Mouse (Mus musculus): ENCODE measurements around the gene Prrxl1. TPM values are rescaled to one million over a fixed set of nuclear protein-coding genes. Genes with fewer than 3 reads are reported as not detected.

The Prrxl1 gene
- polyA plus RNA-seq, 1 experiment from 2014 or later, result 0.05 TPM

DNA sequence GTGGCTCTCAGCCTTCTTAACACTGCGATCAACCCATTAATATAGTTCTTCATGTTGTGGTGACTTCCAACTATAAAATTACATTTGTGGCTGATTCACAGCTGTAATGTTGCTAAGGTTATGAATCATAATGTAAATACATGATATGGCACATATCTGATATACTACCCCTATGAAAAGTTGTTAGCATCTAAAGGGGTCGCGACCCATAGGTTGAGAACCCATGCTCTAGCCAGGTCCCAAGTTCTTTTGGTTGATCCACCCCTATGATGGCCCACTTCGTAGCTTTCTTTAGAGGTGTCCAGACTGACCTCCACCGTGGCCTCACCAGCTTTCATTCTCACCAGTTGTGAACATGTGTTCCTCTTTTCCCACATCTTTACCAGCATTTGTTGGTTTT is 18.0 kb downstream of the Prrxl1 start:
- no peak overlapping the region for H3K4me3 ChIP-seq (ENCODE audit: low read length)
- H3K9me3 ChIP-seq (replicated peaks; ENCODE audit: control insufficient read depth, low read length), result no peaks in the 10 kb centered on the region
- H3K4me1 ChIP-seq (ENCODE audit: control insufficient read depth, insufficient read depth, low read length), result no peaks in the 10 kb centered on the region
- no peak overlapping the region for H3K27ac ChIP-seq (ENCODE audit: low read length)
- ATAC-seq (replicated peaks; ENCODE audit: extremely low read depth, insufficient read depth, low FRiP score), result no peak
- no peak overlapping the region for H3K4me2 ChIP-seq (ENCODE audit: low read depth, low read length)
- H3K9ac ChIP-seq (ENCODE audit: low read length), result no peak overlapping the region
- no peaks in the 10 kb centered on the region for H3K27me3 ChIP-seq (ENCODE audit: control insufficient read depth, insufficient read depth, low read length)
- WGBS, result 82% methylated on average over 5 of the region's 5 CpGs
- no peaks in the 10 kb centered on the region for H3K36me3 ChIP-seq (ENCODE audit: control insufficient read depth, insufficient read depth)

- WGBS, result 70% methylated on average over 3 of the region's 3 CpGs
Measured at GRCm38 (mm10) chr14:32624245-32624644, 25.0 kb downstream of the Prrxl1 start.

DNA sequence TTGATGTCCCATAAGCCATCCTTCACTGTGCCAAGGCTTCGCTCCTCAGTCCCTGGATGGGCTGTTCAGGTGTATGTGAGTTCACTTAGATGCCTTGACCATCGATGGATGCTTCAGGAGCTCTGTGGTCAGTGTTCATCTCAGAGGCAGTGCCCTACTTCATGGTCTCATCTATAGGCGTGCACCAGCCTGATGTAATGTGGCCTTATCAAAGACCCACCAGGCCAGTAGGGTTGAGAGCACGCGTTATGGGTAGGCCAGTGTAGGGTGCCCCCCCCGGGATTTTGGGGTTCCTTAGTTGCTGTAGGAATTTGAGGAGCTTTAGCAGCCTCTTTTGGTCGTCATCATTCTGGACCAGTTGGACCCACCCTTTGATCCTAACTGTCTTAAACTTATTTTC is 25.6 kb downstream of the Prrxl1 start:
- no peaks in the 10 kb centered on the region for H3K36me3 ChIP-seq (ENCODE audit: control insufficient read depth, insufficient read depth)
- H3K27me3 ChIP-seq (ENCODE audit: control insufficient read depth, insufficient read depth, low read length), result no peaks in the 10 kb centered on the region
- no peak overlapping the region for H3K4me2 ChIP-seq (ENCODE audit: low read depth, low read length)
- no peaks in the 10 kb centered on the region for H3K4me1 ChIP-seq (ENCODE audit: control insufficient read depth, insufficient read depth, low read length)
- no peak for ATAC-seq (replicated peaks; ENCODE audit: extremely low read depth, insufficient read depth, low FRiP score)
- no peaks in the 10 kb centered on the region for H3K9me3 ChIP-seq (replicated peaks; ENCODE audit: control insufficient read depth, low read length)
- H3K9ac ChIP-seq (ENCODE audit: low read length), result no peak overlapping the region
- 81% methylated on average over 7 of the region's 7 CpGs for WGBS
- H3K4me3 ChIP-seq (ENCODE audit: low read length), result no peak overlapping the region
- no peak overlapping the region for H3K27ac ChIP-seq (ENCODE audit: low read length)

More at GRCm38 (mm10) chr14:32624245-32624644, 25.0 kb downstream of the Prrxl1 start:
- Histone ChIP-seq H3K27me3 (ENCODE audit: control insufficient read depth, insufficient read depth, low read length) (no peaks in the 10 kb centered on the region), H3K27ac (ENCODE audit: low read length) (no peak overlapping the region), H3K4me1 (ENCODE audit: control insufficient read depth, insufficient read depth, low read length) (no peaks in the 10 kb centered on the region), H3K4me3 (ENCODE audit: low read length) (no peak overlapping the region), H3K4me2 (ENCODE audit: low read depth, low read length) (no peak overlapping the region), H3K9me3 (replicated peaks; ENCODE audit: control insufficient read depth, low read length) (no peaks in the 10 kb centered on the region), H3K36me3 (ENCODE audit: control insufficient read depth, insufficient read depth) (no peaks in the 10 kb centered on the region), H3K9ac (ENCODE audit: low read length) (no peak overlapping the region)
- no peak for ATAC-seq (replicated peaks; ENCODE audit: extremely low read depth, insufficient read depth, low FRiP score)

GRCm38 (mm10) chr14:32627271-32627670 is 28.1 kb downstream of the Prrxl1 start:
- no peaks in the 10 kb centered on the region for H3K4me1 ChIP-seq (ENCODE audit: control insufficient read depth, insufficient read depth, low read length)
- no peak overlapping the region for H3K4me3 ChIP-seq (ENCODE audit: low read length)
- H3K9ac ChIP-seq (ENCODE audit: low read length), result no peak overlapping the region
- no peak overlapping the region for H3K4me2 ChIP-seq (ENCODE audit: low read depth, low read length)
- 37% methylated on average over 2 of the region's 2 CpGs for WGBS
- no peak overlapping the region for H3K27ac ChIP-seq (ENCODE audit: low read length)
- H3K9me3 ChIP-seq (replicated peaks; ENCODE audit: control insufficient read depth, low read length), result no peaks in the 10 kb centered on the region
- no peaks in the 10 kb centered on the region for H3K27me3 ChIP-seq (ENCODE audit: control insufficient read depth, insufficient read depth, low read length)
- no peak for ATAC-seq (replicated peaks; ENCODE audit: extremely low read depth, insufficient read depth, low FRiP score)
- no peaks in the 10 kb centered on the region for H3K36me3 ChIP-seq (ENCODE audit: control insufficient read depth, insufficient read depth)

GRCm38 (mm10) chr14:32628584-32628983 is 29.4 kb downstream of the Prrxl1 start:
- ATAC-seq (replicated peaks; ENCODE audit: extremely low read depth, insufficient read depth, low FRiP score), result no peak
- H3K4me3 ChIP-seq (ENCODE audit: low read length), result no peak overlapping the region
- H3K9me3 ChIP-seq (replicated peaks; ENCODE audit: control insufficient read depth, low read length), result no peaks in the 10 kb centered on the region
- 32% methylated on average over 10 of the region's 10 CpGs for WGBS
- no peaks in the 10 kb centered on the region for H3K27me3 ChIP-seq (ENCODE audit: control insufficient read depth, insufficient read depth, low read length)
- no peaks in the 10 kb centered on the region for H3K36me3 ChIP-seq (ENCODE audit: control insufficient read depth, insufficient read depth)
- H3K9ac ChIP-seq (ENCODE audit: low read length), result no peak overlapping the region
- peak overlapping the region; percentile 31; the same call in 1 of the 2 replicates for H3K4me2 ChIP-seq (ENCODE audit: low read depth, low read length)
- no peaks in the 10 kb centered on the region for H3K4me1 ChIP-seq (ENCODE audit: control insufficient read depth, insufficient read depth, low read length)
- no peak overlapping the region for H3K27ac ChIP-seq (ENCODE audit: low read length)

DNA sequence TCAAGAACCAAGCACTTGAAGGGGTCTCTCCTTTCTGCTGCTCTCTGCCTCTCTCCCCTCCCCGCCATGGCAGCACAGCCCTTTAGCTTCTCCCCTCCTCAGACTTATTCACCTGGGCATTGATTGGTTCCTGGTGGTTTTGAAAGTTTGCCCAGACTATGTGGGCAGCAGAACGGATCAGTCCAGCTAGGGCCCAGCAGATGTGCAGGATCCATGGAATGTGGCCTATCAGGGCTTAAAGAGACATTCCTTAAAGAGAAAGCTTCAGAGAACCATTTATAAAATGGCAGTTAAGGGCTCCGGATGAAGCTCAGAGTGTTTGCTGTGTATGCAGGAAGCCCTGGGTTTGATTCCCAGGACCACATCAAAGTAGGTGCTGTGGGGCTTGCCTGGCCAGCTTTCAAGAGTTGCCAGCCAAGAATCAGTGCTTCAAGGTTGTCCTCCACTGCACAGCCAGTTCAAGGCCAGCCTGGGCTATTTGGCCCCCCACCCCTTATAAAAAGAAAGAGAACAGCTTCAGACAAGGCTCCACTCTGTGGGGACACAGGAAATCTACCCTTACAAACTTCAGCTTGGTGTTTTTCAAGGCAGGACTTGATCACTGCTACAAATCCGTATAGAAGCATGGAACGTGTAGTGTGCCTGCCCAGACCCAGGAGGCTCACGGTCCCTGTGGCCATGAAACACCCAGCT is 33.8 kb downstream of the Prrxl1 start:
- Histone ChIP-seq H3K27ac (ENCODE audit: low read length) (no peak overlapping the region), H3K36me3 (ENCODE audit: control insufficient read depth, insufficient read depth) (no peaks in the 10 kb centered on the region), H3K4me1 (ENCODE audit: control insufficient read depth, insufficient read depth, low read length) (no peaks in the 10 kb centered on the region), H3K9me3 (replicated peaks; ENCODE audit: control insufficient read depth, low read length) (no peaks in the 10 kb centered on the region), H3K27me3 (ENCODE audit: control insufficient read depth, insufficient read depth, low read length) (no peaks in the 10 kb centered on the region), H3K4me2 (ENCODE audit: low read depth, low read length) (no peak overlapping the region), H3K9ac (ENCODE audit: low read length) (no peak overlapping the region), H3K4me3 (ENCODE audit: low read length) (no peak overlapping the region)
- ATAC-seq (replicated peaks; ENCODE audit: extremely low read depth, insufficient read depth, low FRiP score), result no peak
- 66% methylated on average over 6 of the region's 6 CpGs for WGBS

GRCm38 (mm10) chr14:32634015-32634682 is 34.9 kb downstream of the Prrxl1 start:
- no peak overlapping the region for H3K4me2 ChIP-seq (ENCODE audit: low read depth, low read length)
- no peak overlapping the region for H3K27ac ChIP-seq (ENCODE audit: low read length)
- ATAC-seq (replicated peaks; ENCODE audit: extremely low read depth, insufficient read depth, low FRiP score), result no peak
- WGBS, result 7% methylated on average over 11 of the region's 11 CpGs
- no peaks in the 10 kb centered on the region for H3K4me1 ChIP-seq (ENCODE audit: control insufficient read depth, insufficient read depth, low read length)
- no peak overlapping the region for H3K9ac ChIP-seq (ENCODE audit: low read length)
- H3K27me3 ChIP-seq (ENCODE audit: control insufficient read depth, insufficient read depth, low read length), result no peaks in the 10 kb centered on the region
- no peak overlapping the region for H3K4me3 ChIP-seq (ENCODE audit: low read length)
- H3K36me3 ChIP-seq (ENCODE audit: control insufficient read depth, insufficient read depth), result no peaks in the 10 kb centered on the region
- no peaks in the 10 kb centered on the region for H3K9me3 ChIP-seq (replicated peaks; ENCODE audit: control insufficient read depth, low read length)

GRCm38 (mm10) chr14:32638485-32638884 is 39.3 kb downstream of the Prrxl1 start:
- no peaks in the 10 kb centered on the region for H3K9me3 ChIP-seq (replicated peaks; ENCODE audit: control insufficient read depth, low read length)
- no peak overlapping the region for H3K27ac ChIP-seq (ENCODE audit: low read length)
- WGBS, result 78% methylated on average over 2 of the region's 2 CpGs
- H3K36me3 ChIP-seq (ENCODE audit: control insufficient read depth, insufficient read depth), result no peaks in the 10 kb centered on the region
- ATAC-seq (replicated peaks; ENCODE audit: extremely low read depth, insufficient read depth, low FRiP score), result no peak
- H3K27me3 ChIP-seq (ENCODE audit: control insufficient read depth, insufficient read depth, low read length), result no peaks in the 10 kb centered on the region
- H3K4me2 ChIP-seq (ENCODE audit: low read depth, low read length), result no peak overlapping the region
- H3K4me1 ChIP-seq (ENCODE audit: control insufficient read depth, insufficient read depth, low read length), result no peaks in the 10 kb centered on the region
- H3K9ac ChIP-seq (ENCODE audit: low read length), result no peak overlapping the region
- no peak overlapping the region for H3K4me3 ChIP-seq (ENCODE audit: low read length)

DNA sequence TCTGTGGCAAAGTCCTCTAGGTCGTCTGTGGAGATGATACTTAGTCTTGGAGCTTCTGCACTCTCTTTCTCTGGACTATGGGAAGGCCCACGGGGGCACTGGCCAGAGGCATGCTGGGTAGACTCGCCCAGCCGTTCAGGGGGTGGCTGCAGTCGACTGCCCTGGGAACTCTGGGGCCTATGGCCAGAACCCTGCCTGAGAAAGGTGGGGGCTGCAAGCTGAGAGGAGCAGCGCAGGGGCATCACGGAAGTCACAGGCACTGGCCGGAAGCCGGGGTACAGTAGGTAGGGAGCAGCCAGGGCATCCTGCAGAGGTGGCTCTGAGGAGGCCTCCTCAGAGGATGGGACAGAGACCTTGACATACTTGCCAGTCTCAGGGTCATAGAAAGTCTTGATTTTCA is 60.6 kb downstream of the Prrxl1 start:
- Histone ChIP-seq H3K9me3 (replicated peaks; ENCODE audit: control insufficient read depth, low read length) (no peaks in the 10 kb centered on the region), H3K4me2 (ENCODE audit: low read depth, low read length) (no peak overlapping the region), H3K9ac (ENCODE audit: low read length) (no peak overlapping the region), H3K4me3 (ENCODE audit: low read length) (no peak overlapping the region), H3K27ac (ENCODE audit: low read length) (no peak overlapping the region), H3K4me1 (ENCODE audit: control insufficient read depth, insufficient read depth, low read length) (no peaks in the 10 kb centered on the region), H3K36me3 (ENCODE audit: control insufficient read depth, insufficient read depth) (peaks cover 4% of the 10 kb centered on the region; the same call in 1 of the 2 replicates), H3K27me3 (ENCODE audit: control insufficient read depth, insufficient read depth, low read length) (no peaks in the 10 kb centered on the region; the same call in none of the 2 replicates)
- 83% methylated on average over 9 of the region's 9 CpGs for WGBS
- no peak for ATAC-seq (replicated peaks; ENCODE audit: extremely low read depth, insufficient read depth, low FRiP score)
